Mouse (Mus musculus): ENCODE measurements around the gene Iqsec1. TPM values are rescaled to one million over a fixed set of nuclear protein-coding genes. Genes with fewer than 3 reads are reported as not detected.

Iqsec1 gene
- polyA plus RNA-seq, 1 experiment from 2014 or later = 15.1 TPM

DNA sequence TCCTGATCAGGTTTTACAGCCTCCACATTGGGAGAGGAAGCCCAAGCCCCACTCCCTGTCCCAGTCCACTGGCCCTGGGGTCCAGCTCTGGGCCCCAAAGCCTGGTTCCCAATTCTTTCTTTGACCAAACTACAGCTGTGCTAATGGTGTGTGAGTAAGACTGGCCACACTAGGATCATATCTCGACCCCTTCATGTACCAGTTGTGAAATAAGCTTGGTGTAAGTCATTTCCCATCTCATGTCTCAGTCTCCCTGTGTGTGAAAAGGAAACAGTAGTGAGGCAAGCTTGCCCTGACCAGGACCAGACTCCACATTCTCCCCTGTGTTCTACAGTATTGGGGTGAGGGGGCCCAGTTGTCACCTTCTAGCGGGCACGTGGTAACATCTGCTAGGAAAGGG is 200.9 kb downstream of the Iqsec1 start:
- ATAC-seq = no peak
- H3K4me2 ChIP-seq (ENCODE audit: low read length) = no peak overlapping the region
- peaks cover 38% of the 10 kb centered on the region for H3K4me1 ChIP-seq (replicated peaks; ENCODE audit: control insufficient read depth, insufficient read depth, low read length)
- WGBS = 99% methylated on average over 3 of the region's 3 CpGs
- H3K9me3 ChIP-seq (ENCODE audit: control insufficient read depth, low read length) = no peaks in the 10 kb centered on the region
- no peak overlapping the region for H3K9ac ChIP-seq (replicated peaks; ENCODE audit: low read depth, low read length)
- H3K36me3 ChIP-seq (ENCODE audit: control insufficient read depth, insufficient read depth) = no peaks in the 10 kb centered on the region
- no peak overlapping the region for H3K27ac ChIP-seq (ENCODE audit: low read length)
- H3K4me3 ChIP-seq (replicated peaks; ENCODE audit: low read length) = no peak overlapping the region
- H3K27me3 ChIP-seq (replicated peaks; ENCODE audit: control insufficient read depth, insufficient read depth, low read length) = no peaks in the 10 kb centered on the region

- no peaks in the 10 kb centered on the region for H3K36me3 ChIP-seq (ENCODE audit: control insufficient read depth, insufficient read depth)
- H3K27ac ChIP-seq (ENCODE audit: low read length) = peak overlapping the region; percentile 55
- 41% methylated on average over 6 of the region's 6 CpGs for WGBS
- H3K4me3 ChIP-seq (replicated peaks; ENCODE audit: low read length) = no peak overlapping the region
- H3K9me3 ChIP-seq (ENCODE audit: control insufficient read depth, low read length) = no peaks in the 10 kb centered on the region
- peak overlapping the region; percentile 16 for H3K4me2 ChIP-seq (ENCODE audit: low read length)
- no peaks in the 10 kb centered on the region for H3K27me3 ChIP-seq (replicated peaks; ENCODE audit: control insufficient read depth, insufficient read depth, low read length)
- no peak for ATAC-seq
- no peak overlapping the region for H3K9ac ChIP-seq (replicated peaks; ENCODE audit: low read depth, low read length)
- H3K4me1 ChIP-seq (replicated peaks; ENCODE audit: control insufficient read depth, insufficient read depth, low read length) = peaks cover 43% of the 10 kb centered on the region
Measured at GRCm38 (mm10) chr6:90787036-90787435, 201.4 kb downstream of the Iqsec1 start.

- H3K36me3 ChIP-seq (ENCODE audit: control insufficient read depth, insufficient read depth) = no peaks in the 10 kb centered on the region
- WGBS = 13% methylated on average over 3 of the region's 3 CpGs
- no peaks in the 10 kb centered on the region for H3K9me3 ChIP-seq (ENCODE audit: control insufficient read depth, low read length)
- peak overlapping the region; percentile 55 for H3K27ac ChIP-seq (ENCODE audit: low read length)
- no peaks in the 10 kb centered on the region for H3K27me3 ChIP-seq (replicated peaks; ENCODE audit: control insufficient read depth, insufficient read depth, low read length)
- peaks cover 48% of the 10 kb centered on the region for H3K4me1 ChIP-seq (replicated peaks; ENCODE audit: control insufficient read depth, insufficient read depth, low read length)
- H3K4me2 ChIP-seq (ENCODE audit: low read length) = peak overlapping the region; percentile 16
- ATAC-seq = peak; percentile 32
- no peak overlapping the region for H3K4me3 ChIP-seq (replicated peaks; ENCODE audit: low read length)
- H3K9ac ChIP-seq (replicated peaks; ENCODE audit: low read depth, low read length) = no peak overlapping the region
Measured at GRCm38 (mm10) chr6:90786589-90786988, 201.9 kb downstream of the Iqsec1 start.

- WGBS = 8% methylated on average over 4 of the region's 4 CpGs
- H3K9me3 ChIP-seq (ENCODE audit: control insufficient read depth, low read length) = no peaks in the 10 kb centered on the region
- H3K4me3 ChIP-seq (replicated peaks; ENCODE audit: low read length) = no peak overlapping the region
- H3K27me3 ChIP-seq (replicated peaks; ENCODE audit: control insufficient read depth, insufficient read depth, low read length) = no peaks in the 10 kb centered on the region
- no peaks in the 10 kb centered on the region for H3K36me3 ChIP-seq (ENCODE audit: control insufficient read depth, insufficient read depth)
- ATAC-seq = peak; percentile 20
- peak overlapping the region; percentile 41 for H3K27ac ChIP-seq (ENCODE audit: low read length)
- no peak overlapping the region for H3K9ac ChIP-seq (replicated peaks; ENCODE audit: low read depth, low read length)
- no peak overlapping the region for H3K4me2 ChIP-seq (ENCODE audit: low read length)
- peaks cover 72% of the 10 kb centered on the region for H3K4me1 ChIP-seq (replicated peaks; ENCODE audit: control insufficient read depth, insufficient read depth, low read length)
Measured at GRCm38 (mm10) chr6:90783945-90784344, 204.5 kb downstream of the Iqsec1 start.

GRCm38 (mm10) chr6:90783176-90783575 is 205.3 kb downstream of the Iqsec1 start:
- no peak overlapping the region for H3K4me3 ChIP-seq (replicated peaks; ENCODE audit: low read length)
- no peak overlapping the region for H3K9ac ChIP-seq (replicated peaks; ENCODE audit: low read depth, low read length)
- H3K9me3 ChIP-seq (ENCODE audit: control insufficient read depth, low read length) = no peaks in the 10 kb centered on the region
- H3K36me3 ChIP-seq (ENCODE audit: control insufficient read depth, insufficient read depth) = no peaks in the 10 kb centered on the region
- H3K4me2 ChIP-seq (ENCODE audit: low read length) = no peak overlapping the region
- peaks cover 78% of the 10 kb centered on the region for H3K4me1 ChIP-seq (replicated peaks; ENCODE audit: control insufficient read depth, insufficient read depth, low read length)
- H3K27me3 ChIP-seq (replicated peaks; ENCODE audit: control insufficient read depth, insufficient read depth, low read length) = no peaks in the 10 kb centered on the region
- peak overlapping the region; percentile 88 for H3K27ac ChIP-seq (ENCODE audit: low read length)
- ATAC-seq = no peak

DNA sequence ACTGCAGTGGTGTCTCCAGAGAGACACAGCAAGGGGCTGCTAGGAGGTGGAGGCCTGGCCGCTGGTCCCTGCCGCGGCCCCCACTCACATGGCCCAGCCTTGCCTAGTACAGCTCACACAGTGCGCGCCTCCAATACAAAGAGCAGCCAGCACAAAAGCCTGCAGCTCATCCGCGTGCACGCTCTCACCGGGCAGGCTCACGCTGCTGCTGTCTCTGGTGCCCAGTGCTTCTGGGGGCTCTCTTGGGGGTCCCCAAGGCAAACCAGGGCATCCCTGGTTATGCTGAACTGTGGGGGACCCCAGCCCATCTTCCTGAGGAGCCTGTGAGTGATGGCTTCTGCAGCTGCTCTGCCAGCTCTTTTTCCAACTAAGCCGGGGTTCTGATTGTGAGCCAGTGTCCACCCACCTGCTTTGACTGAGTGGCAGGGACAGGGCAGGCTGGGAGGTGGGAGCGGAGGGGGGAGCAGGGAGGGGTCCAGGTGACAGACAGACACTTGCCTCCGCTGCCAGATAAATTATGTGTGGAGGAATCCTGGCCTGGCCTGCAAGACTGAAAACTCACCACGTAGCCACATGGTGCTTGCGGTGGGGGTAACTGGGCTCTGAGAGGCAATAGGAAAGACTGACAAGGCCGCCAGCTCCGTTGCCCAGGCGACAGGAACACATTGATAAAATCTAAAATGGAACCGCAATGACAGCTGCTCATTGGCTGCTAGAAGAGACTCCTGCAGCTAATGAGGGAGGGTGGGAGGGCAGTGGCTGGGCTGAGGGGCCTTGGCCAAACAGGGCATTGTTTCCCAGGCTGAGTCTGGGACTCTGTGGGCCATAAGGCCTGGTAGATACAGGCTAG is 206.3 kb downstream of the Iqsec1 start:
- no peaks in the 10 kb centered on the region for H3K36me3 ChIP-seq (ENCODE audit: control insufficient read depth, insufficient read depth)
- H3K4me3 ChIP-seq (replicated peaks; ENCODE audit: low read length) = peak overlapping the region; percentile 24
- H3K27me3 ChIP-seq (replicated peaks; ENCODE audit: control insufficient read depth, insufficient read depth, low read length) = no peaks in the 10 kb centered on the region
- peak overlapping the region; percentile 55 for H3K9ac ChIP-seq (replicated peaks; ENCODE audit: low read depth, low read length)
- peaks cover 76% of the 10 kb centered on the region for H3K4me1 ChIP-seq (replicated peaks; ENCODE audit: control insufficient read depth, insufficient read depth, low read length)
- peak overlapping the region; percentile 88 for H3K27ac ChIP-seq (ENCODE audit: low read length)
- H3K9me3 ChIP-seq (ENCODE audit: control insufficient read depth, low read length) = no peaks in the 10 kb centered on the region
- ATAC-seq = peak; percentile 74
- WGBS = 5% methylated on average over 19 of the region's 19 CpGs
- H3K4me2 ChIP-seq (ENCODE audit: low read length) = peak overlapping the region; percentile 38

GRCm38 (mm10) chr6:90780532-90780931 is 208.0 kb downstream of the Iqsec1 start:
- no peak overlapping the region for H3K27ac ChIP-seq (ENCODE audit: low read length)
- H3K4me3 ChIP-seq (replicated peaks; ENCODE audit: low read length) = no peak overlapping the region
- no peak for ATAC-seq
- H3K27me3 ChIP-seq (replicated peaks; ENCODE audit: control insufficient read depth, insufficient read depth, low read length) = no peaks in the 10 kb centered on the region
- H3K36me3 ChIP-seq (ENCODE audit: control insufficient read depth, insufficient read depth) = no peaks in the 10 kb centered on the region
- WGBS = 15% methylated on average over 2 of the region's 2 CpGs
- peak overlapping the region; percentile 38 for H3K4me2 ChIP-seq (ENCODE audit: low read length)
- H3K4me1 ChIP-seq (replicated peaks; ENCODE audit: control insufficient read depth, insufficient read depth, low read length) = peaks cover 63% of the 10 kb centered on the region
- no peak overlapping the region; the same call in 1 of the 2 replicates for H3K9ac ChIP-seq (replicated peaks; ENCODE audit: low read depth, low read length)
- H3K9me3 ChIP-seq (ENCODE audit: control insufficient read depth, low read length) = no peaks in the 10 kb centered on the region

- Histone ChIP-seq H3K9me3 (ENCODE audit: control insufficient read depth, low read length) (no peaks in the 10 kb centered on the region), H3K27ac (ENCODE audit: low read length) (no peak overlapping the region), H3K4me2 (ENCODE audit: low read length) (no peak overlapping the region), H3K4me1 (replicated peaks; ENCODE audit: control insufficient read depth, insufficient read depth, low read length) (peaks cover 53% of the 10 kb centered on the region), H3K27me3 (replicated peaks; ENCODE audit: control insufficient read depth, insufficient read depth, low read length) (no peaks in the 10 kb centered on the region), H3K9ac (replicated peaks; ENCODE audit: low read depth, low read length) (no peak overlapping the region), H3K4me3 (replicated peaks; ENCODE audit: low read length) (no peak overlapping the region), H3K36me3 (ENCODE audit: control insufficient read depth, insufficient read depth) (no peaks in the 10 kb centered on the region)
- ATAC-seq = no peak; the same call in 1 of the 2 replicates
- WGBS = 17% methylated on average over 6 of the region's 6 CpGs
Measured at GRCm38 (mm10) chr6:90778841-90779240, 209.6 kb downstream of the Iqsec1 start.

GRCm38 (mm10) chr6:90777302-90777701 is 211.2 kb downstream of the Iqsec1 start:
- H3K36me3 ChIP-seq (ENCODE audit: control insufficient read depth, insufficient read depth) = no peaks in the 10 kb centered on the region
- no peaks in the 10 kb centered on the region for H3K27me3 ChIP-seq (replicated peaks; ENCODE audit: control insufficient read depth, insufficient read depth, low read length)
- 84% methylated on average over 1 of the region's 1 CpGs for WGBS
- no peak overlapping the region for H3K4me3 ChIP-seq (replicated peaks; ENCODE audit: low read length)
- no peaks in the 10 kb centered on the region for H3K9me3 ChIP-seq (ENCODE audit: control insufficient read depth, low read length)
- ATAC-seq = no peak
- H3K4me1 ChIP-seq (replicated peaks; ENCODE audit: control insufficient read depth, insufficient read depth, low read length) = peaks cover 37% of the 10 kb centered on the region
- no peak overlapping the region for H3K27ac ChIP-seq (ENCODE audit: low read length)
- no peak overlapping the region for H3K9ac ChIP-seq (replicated peaks; ENCODE audit: low read depth, low read length)
- H3K4me2 ChIP-seq (ENCODE audit: low read length) = no peak overlapping the region
